Mouse (Mus musculus) E14TG2a.4 (cell line): ENCODE measurements around the gene Nkx6-1.

Experiments
- H3K27me3 ChIP-seq: 2 replicates; pipeline ENCODE4 v1.6.1; 2014; ENCODE audit warnings: low read length, control low read depth; ENCODE audit not compliant: insufficient read depth
- H3K36me3 ChIP-seq: 2 replicates; pipeline ENCODE4 v1.6.1; 2014; ENCODE audit warnings: low read length, control low read depth; ENCODE audit not compliant: insufficient read depth
- H3K4me1 ChIP-seq: replicated peaks from 2 replicates; pipeline ENCODE4 v1.6.1; 2014; ENCODE audit warnings: low read depth, low read length, control low read depth
- H3K4me3 ChIP-seq: replicated peaks from 2 replicates; pipeline ENCODE4 v1.5.1; 2014; ENCODE audit warnings: mild to moderate bottlenecking, low read length
- H3K9me3 ChIP-seq: 2 replicates; pipeline ENCODE4 v1.6.1; 2014; ENCODE audit warnings: low read length, control low read depth
- CTCF ChIP-seq: conservative IDR thresholded peaks from 2 replicates; pipeline ENCODE4 v1.5.1; 2014; ENCODE audit warnings: low read length
- NANOG ChIP-seq: IDR thresholded peaks from 2 replicates; pipeline ENCODE4 v1.6.1; 2014; ENCODE audit warnings: borderline replicate concordance, low read length, mixed read lengths
- POU5F1 ChIP-seq: IDR thresholded peaks from 2 replicates; pipeline ENCODE4 v1.6.1; 2014; ENCODE audit warnings: low read length, borderline replicate concordance

Nkx6-1 gene

DNA sequence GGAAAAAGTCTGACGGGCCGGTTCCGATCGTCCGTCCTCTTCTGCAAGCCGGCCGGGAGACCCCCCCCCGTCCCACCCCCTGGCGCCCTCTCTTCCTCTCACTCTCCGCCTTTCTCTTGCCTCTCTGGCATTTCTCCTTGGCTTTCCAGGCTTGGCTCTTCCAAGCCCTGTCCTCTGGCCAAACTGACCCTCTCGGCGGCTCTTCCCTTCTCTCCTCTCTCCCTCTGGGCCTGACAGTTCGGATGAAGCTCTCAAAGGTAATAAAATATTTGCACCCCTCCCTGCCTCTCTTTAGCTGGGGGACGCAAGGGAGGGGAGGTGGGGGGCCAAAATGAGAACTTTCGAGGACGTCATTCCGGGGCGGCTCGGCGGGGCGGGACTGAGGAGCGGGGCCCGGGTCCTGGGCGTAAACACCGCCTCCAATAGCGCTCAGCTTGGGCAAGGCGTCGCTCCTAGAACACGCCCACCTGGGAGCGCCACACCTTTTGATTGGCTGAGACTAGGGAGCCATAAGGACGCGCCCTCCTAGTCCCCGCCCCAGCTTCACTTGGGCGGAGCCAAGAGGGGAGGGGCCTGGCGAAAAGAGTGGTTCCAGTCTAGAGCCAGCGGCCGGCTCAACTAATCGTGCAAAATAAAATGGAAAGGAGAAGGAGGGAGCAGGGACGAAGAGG, at the start of gene Nkx6-1:
Gene Nkx6-1 (minus strand): TSS at position 52 of the 671 bp plus-strand sequence.
- TF ChIP-seq NANOG (no peak), POU5F1 (no peak), CTCF (no peak)
- Histone ChIP-seq H3K4me3 (peak within 1 kb of the TSS; percentile 77), H3K36me3 (no peaks in the 10 kb centered on the region), H3K4me1 (peaks cover 37% of the 10 kb centered on the region), H3K9me3 (no peaks in the 10 kb centered on the region), H3K27me3 (peaks cover 95% of the 10 kb centered on the region)

DNA sequence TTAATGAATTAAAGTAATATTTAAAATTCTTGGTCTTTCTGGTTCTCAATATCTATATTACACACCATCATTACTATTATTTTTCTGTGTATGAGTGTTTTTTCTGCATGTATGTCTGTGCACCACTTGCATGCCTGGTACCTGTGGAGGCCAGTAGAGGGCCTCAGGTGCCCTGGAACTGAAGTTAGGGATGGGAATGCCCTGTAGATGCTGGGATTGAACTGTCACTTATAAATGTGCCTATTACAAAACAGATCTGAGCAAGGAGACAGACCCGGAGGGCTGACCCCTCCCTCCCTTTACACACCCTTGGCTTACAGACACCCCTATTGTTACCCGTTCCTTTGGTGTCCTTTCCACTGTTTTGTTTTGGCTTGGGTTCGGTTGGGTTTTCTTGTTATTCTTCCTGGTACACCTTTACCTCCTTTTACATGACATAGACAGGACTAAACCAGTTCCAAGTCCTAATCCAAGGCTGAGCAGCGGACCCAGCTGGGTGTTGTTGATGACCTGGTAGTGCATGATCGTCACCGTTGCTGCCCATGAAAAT, 48.3 kb upstream of the Nkx6-1 start:
- H3K9me3 ChIP-seq, result peaks cover 13% of the 10 kb centered on the region
- peaks cover 51% of the 10 kb centered on the region for H3K4me1 ChIP-seq
- H3K4me3 ChIP-seq, result 0 out of 2 replicates have a peak overlapping the region, but pooled peaks have one; percentile 3
- H3K27me3 ChIP-seq, result no peaks in the 10 kb centered on the region
- no peaks in the 10 kb centered on the region for H3K36me3 ChIP-seq
- TF ChIP-seq NANOG, result peak; percentile 72; the same call in 1 of the 2 replicates
- TF ChIP-seq POU5F1, result no peak
- peak; percentile 35 for TF ChIP-seq CTCF

DNA sequence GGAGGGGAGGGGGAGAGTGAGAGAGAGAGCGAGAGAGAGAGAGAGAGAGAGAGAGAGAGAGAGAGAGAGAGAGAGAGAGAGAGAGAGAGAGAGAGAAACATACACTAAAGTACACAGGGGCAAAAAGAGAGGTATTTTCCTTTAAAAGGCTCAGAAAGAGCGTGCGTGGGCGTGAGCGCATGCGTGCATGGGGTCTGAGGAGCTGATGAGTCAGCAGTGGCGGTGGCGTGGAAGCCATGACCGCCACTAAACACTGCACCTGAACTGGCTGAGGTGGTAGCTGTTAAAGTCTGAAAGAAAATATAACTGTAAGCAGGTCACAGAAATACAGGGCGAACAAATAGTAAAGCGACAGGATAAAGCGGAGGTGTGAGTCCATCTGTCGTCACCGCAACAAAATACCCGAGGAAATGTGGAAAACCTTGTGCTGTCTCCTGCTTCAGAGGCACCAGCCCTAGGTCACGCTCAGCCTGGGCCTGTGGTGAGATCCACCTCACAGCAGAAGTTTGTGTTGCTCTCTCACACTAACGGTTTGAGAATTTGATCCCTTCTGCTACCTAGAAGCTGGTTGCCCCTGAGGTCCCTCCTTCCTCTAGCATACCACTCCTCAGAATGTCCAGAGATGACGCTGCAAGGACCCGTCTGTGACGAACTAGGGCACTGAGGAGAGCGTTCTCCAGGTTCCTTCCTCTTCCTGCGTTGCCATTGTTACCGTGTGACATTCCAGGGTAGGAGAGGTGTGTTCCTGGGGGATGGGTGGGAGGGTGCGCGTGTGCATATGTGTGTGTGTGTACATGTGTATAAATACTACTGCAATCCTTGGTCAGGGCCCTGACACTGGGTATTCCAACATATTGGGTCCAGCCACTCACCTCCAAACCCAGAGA, 38.8 kb upstream of the Nkx6-1 start:
- Histone ChIP-seq H3K9me3 (no peaks in the 10 kb centered on the region), H3K27me3 (peaks cover 5% of the 10 kb centered on the region; the same call in 1 of the 2 replicates), H3K36me3 (no peaks in the 10 kb centered on the region), H3K4me1 (peaks cover 26% of the 10 kb centered on the region), H3K4me3 (peak overlapping the region; percentile 26; the same call in 1 of the 2 replicates)
- TF ChIP-seq NANOG (no peak), POU5F1 (no peak)

DNA sequence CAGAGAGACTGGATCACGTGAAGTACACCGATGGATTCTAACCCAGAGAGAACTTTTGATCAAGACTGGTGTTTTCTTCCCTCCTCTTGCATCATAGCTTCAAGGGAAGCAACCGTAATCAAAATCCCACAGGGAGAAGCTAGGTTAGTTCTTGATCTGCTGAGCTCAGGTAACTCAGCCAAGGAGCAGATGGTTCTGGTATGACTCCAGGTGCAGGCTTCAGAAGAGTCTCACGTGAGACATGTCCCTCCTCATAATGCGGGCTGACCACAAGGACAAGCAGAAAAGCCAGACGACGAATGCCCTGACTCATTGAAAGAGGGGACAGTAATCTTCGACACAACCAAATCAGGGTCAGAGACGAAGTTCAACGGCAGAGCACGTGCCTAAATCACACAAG, 37.8 kb upstream of the Nkx6-1 start:
- no peaks in the 10 kb centered on the region for H3K36me3 ChIP-seq
- no peaks in the 10 kb centered on the region for H3K9me3 ChIP-seq
- H3K4me1 ChIP-seq, result peaks cover 22% of the 10 kb centered on the region
- peaks cover 9% of the 10 kb centered on the region; the same call in 1 of the 2 replicates for H3K27me3 ChIP-seq
- no peak overlapping the region for H3K4me3 ChIP-seq
- TF ChIP-seq CTCF (no peak), NANOG (no peak), POU5F1 (no peak)

DNA sequence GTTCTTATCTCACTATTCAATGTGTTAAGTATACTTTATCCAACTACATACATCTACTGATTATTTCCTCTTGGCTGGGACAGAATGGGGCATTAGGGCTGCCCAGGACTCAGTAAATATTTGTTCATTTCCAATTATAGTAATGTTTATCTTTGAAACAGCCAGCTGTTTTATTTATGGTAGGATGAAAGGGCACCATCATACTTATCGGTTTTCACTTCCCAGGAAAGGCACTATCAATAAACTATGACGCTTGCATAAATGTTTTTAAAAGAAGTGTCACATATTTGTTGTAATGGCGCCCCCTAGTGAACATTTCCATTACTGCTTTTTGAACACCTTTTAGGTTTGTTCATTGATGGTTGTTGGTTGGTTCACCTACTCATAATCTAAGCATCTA, 35.8 kb upstream of the Nkx6-1 start:
- Histone ChIP-seq H3K27me3 (peaks cover 14% of the 10 kb centered on the region), H3K4me1 (peaks cover 18% of the 10 kb centered on the region), H3K4me3 (no peak overlapping the region), H3K9me3 (no peaks in the 10 kb centered on the region), H3K36me3 (no peaks in the 10 kb centered on the region)
- TF ChIP-seq NANOG (no peak), CTCF (peak; percentile 62)

DNA sequence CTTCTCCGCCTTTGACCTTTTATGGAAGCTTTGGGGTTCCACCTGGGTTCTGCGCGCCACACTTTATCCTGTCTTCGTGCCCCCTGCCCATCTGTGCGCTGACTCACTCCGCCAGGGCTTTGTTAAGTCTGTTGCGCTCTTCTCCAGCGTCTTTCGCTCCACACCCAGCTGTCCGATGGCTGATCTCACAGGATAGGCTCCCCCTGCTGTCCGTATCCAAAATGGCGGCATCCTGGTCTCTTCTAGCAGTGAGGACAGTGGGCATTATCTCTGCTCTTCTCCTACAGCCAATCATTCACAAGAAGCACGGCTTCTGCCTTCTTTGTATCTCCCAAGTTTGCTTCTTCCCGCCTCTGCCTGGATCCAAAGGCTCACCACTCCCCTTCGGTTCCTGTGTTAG, 23.8 kb upstream of the Nkx6-1 start:
- peaks cover 8% of the 10 kb centered on the region for H3K4me1 ChIP-seq
- H3K27me3 ChIP-seq, result peaks cover 34% of the 10 kb centered on the region

DNA sequence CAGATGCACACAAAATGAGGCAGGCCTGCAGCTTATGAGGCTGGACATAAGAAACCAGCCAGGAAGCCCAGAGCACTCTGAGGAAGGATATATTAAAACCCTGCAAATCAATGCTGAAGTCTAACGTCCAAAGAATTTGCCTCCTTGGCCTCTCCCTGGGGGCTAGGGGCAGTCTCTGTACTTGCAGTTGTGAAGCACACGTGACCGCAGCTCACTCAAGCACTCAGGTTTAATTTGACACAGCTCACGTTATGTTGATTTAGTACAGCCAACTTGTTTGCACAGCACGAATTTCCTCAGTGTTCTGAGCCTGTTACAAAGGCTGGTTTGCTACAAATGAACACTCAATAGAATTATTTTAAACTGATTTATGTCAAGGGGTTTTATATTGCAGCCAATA, 18.5 kb upstream of the Nkx6-1 start:
- Histone ChIP-seq H3K4me3 (no peak overlapping the region), H3K4me1 (peaks cover 3% of the 10 kb centered on the region), H3K27me3 (peaks cover 15% of the 10 kb centered on the region), H3K9me3 (peaks cover 6% of the 10 kb centered on the region), H3K36me3 (no peaks in the 10 kb centered on the region)
- TF ChIP-seq CTCF, result no peak
- TF ChIP-seq POU5F1, result no peak
- no peak for TF ChIP-seq NANOG

More for the DNA sequence above, 23.8 kb upstream of the Nkx6-1 start:
- no peaks in the 10 kb centered on the region for H3K9me3 ChIP-seq
- H3K4me3 ChIP-seq, result no peak overlapping the region; the same call in 1 of the 2 replicates
- TF ChIP-seq CTCF (peak; percentile 57), POU5F1 (no peak)
- H3K36me3 ChIP-seq, result no peaks in the 10 kb centered on the region

DNA sequence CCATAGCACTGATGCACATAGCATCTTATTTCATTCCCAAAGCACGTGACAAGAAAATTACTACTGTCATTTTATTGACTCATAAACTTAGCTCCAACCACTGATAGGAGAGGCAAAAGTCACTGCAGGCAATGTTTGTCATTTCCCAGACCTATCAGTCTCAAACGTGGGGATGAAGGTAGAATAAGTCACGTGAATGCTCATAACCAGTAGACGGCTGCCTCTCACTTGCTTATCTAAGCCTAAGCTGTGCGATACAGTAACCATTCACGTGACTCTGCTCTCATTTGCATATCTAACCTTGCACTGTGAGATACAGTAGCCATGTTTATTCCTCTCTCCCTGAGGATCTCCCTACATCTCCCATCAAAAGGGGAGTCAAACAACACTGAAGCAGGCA, 15.5 kb upstream of the Nkx6-1 start:
- Histone ChIP-seq H3K4me1 (no peaks in the 10 kb centered on the region), H3K36me3 (no peaks in the 10 kb centered on the region), H3K4me3 (no peak overlapping the region), H3K9me3 (peaks cover 16% of the 10 kb centered on the region), H3K27me3 (0 out of 2 replicates have a peak, but pooled peaks cover 2% of the 10 kb centered on the region)
- TF ChIP-seq NANOG (no peak), CTCF (no peak), POU5F1 (no peak)
